Mouse (Mus musculus): ENCODE data around the gene Plxnb2. TPM values are rescaled to one million over a fixed set of nuclear protein-coding genes. Genes with fewer than 3 reads are reported as not detected.

Plxnb2 gene
- total and polyA plus RNA-seq, 3 experiments, result 75.7 to 121 (median 93.5) TPM

GRCm38 (mm10) chr15:89170102-89170501 is 10.5 kb downstream of the Plxnb2 start:
- intact Hi-C loops (cut with DNase I), result no loop called here
- peak overlapping the region; percentile 86 for H3K27ac ChIP-seq
- no peaks in the 10 kb centered on the region for H3K27me3 ChIP-seq (ENCODE audit: control insufficient read depth, insufficient read depth, low read length)
- H3K4me3 ChIP-seq, result no peak overlapping the region
- 28% methylated on average over 3 of the region's 3 CpGs for WGBS
- H3K79me2 ChIP-seq (replicated peaks; ENCODE audit: control insufficient read depth, insufficient read depth, low read length), result no peaks in the 10 kb centered on the region
- DNase-seq, result peak; percentile 44 to 68
- H3K9ac ChIP-seq (ENCODE audit: low read depth, low read length), result no peak overlapping the region
- no peaks in the 10 kb centered on the region; the same call in 1 of the 2 replicates for H3K36me3 ChIP-seq (ENCODE audit: control insufficient read depth, insufficient read depth, low read length)
- TF ChIP-seq CTCF (IDR thresholded peaks at IDR 0.05) (no peak), EP300 (IDR thresholded peaks at IDR 0.05; ENCODE audit: insufficient read depth, low read depth, low read length) (peak; percentile 61; the same call in 1 of the 2 replicates), POLR2A (IDR thresholded peaks at IDR 0.05; ENCODE audit: insufficient read depth, low read depth, low read length) (no peak)
- peaks cover 11% of the 10 kb centered on the region for H3K4me1 ChIP-seq (ENCODE audit: control insufficient read depth, insufficient read depth, low read length)

- Histone ChIP-seq H3K79me2 (replicated peaks; ENCODE audit: control insufficient read depth, insufficient read depth, low read length) (no peaks in the 10 kb centered on the region), H3K4me3 (peak overlapping the region; percentile 15; the same call in 1 of the 2 replicates), H3K4me1 (ENCODE audit: control insufficient read depth, insufficient read depth, low read length) (peaks cover 11% of the 10 kb centered on the region), H3K27ac (peak overlapping the region; percentile 86), H3K9ac (ENCODE audit: low read depth, low read length) (no peak overlapping the region; the same call in 1 of the 2 replicates), H3K27me3 (ENCODE audit: control insufficient read depth, insufficient read depth, low read length) (no peaks in the 10 kb centered on the region), H3K36me3 (ENCODE audit: control insufficient read depth, insufficient read depth, low read length) (no peaks in the 10 kb centered on the region; the same call in 1 of the 2 replicates)
- TF ChIP-seq CTCF (IDR thresholded peaks at IDR 0.05) (no peak), EP300 (IDR thresholded peaks at IDR 0.05; ENCODE audit: insufficient read depth, low read depth, low read length) (peak; percentile 48; the same call in 1 of the 2 replicates), POLR2A (IDR thresholded peaks at IDR 0.05; ENCODE audit: insufficient read depth, low read depth, low read length) (0 out of 2 replicates have a peak, but pooled peaks have one; percentile 9)
- 17% methylated on average over 10 of the region's 10 CpGs for WGBS
- intact Hi-C loops (cut with DNase I), result loop anchor here (1.0 kb wide), 1 partner anchor 10 kb away; no protein-coding TSS in a partner anchor
- peak; percentile 80 to 88 for DNase-seq
Measured at GRCm38 (mm10) chr15:89169431-89169830, 11.2 kb downstream of the Plxnb2 start.

- no peak for DNase-seq
- Histone ChIP-seq H3K36me3 (ENCODE audit: control insufficient read depth, insufficient read depth, low read length) (no peaks in the 10 kb centered on the region; the same call in 1 of the 2 replicates), H3K4me3 (no peak overlapping the region; the same call in 1 of the 2 replicates), H3K27ac (peak overlapping the region; percentile 86), H3K4me1 (ENCODE audit: control insufficient read depth, insufficient read depth, low read length) (peaks cover 10% of the 10 kb centered on the region), H3K27me3 (ENCODE audit: control insufficient read depth, insufficient read depth, low read length) (no peaks in the 10 kb centered on the region), H3K9ac (ENCODE audit: low read depth, low read length) (no peak overlapping the region; the same call in 1 of the 2 replicates), H3K79me2 (replicated peaks; ENCODE audit: control insufficient read depth, insufficient read depth, low read length) (no peaks in the 10 kb centered on the region)
- intact Hi-C loops (cut with DNase I), result loop anchor here (1.0 kb wide), 1 partner anchor 10 kb away; no protein-coding TSS in a partner anchor
- WGBS, result 42% methylated on average over 10 of the region's 10 CpGs
- TF ChIP-seq EP300 (IDR thresholded peaks at IDR 0.05; ENCODE audit: insufficient read depth, low read depth, low read length) (no peak), POLR2A (IDR thresholded peaks at IDR 0.05; ENCODE audit: insufficient read depth, low read depth, low read length) (no peak), CTCF (IDR thresholded peaks at IDR 0.05) (no peak)
Measured at GRCm38 (mm10) chr15:89168922-89169321, 11.7 kb downstream of the Plxnb2 start.

GRCm38 (mm10) chr15:89165478-89165877 is 15.1 kb downstream of the Plxnb2 start:
- Histone ChIP-seq H3K36me3 (ENCODE audit: control insufficient read depth, insufficient read depth, low read length) (no peaks in the 10 kb centered on the region; the same call in 1 of the 2 replicates), H3K27me3 (ENCODE audit: control insufficient read depth, insufficient read depth, low read length) (no peaks in the 10 kb centered on the region), H3K4me1 (ENCODE audit: control insufficient read depth, insufficient read depth, low read length) (peaks cover 9% of the 10 kb centered on the region), H3K27ac (no peak overlapping the region), H3K4me3 (no peak overlapping the region), H3K9ac (ENCODE audit: low read depth, low read length) (no peak overlapping the region), H3K79me2 (replicated peaks; ENCODE audit: control insufficient read depth, insufficient read depth, low read length) (no peaks in the 10 kb centered on the region)
- 91% methylated on average over 12 of the region's 12 CpGs for WGBS
- TF ChIP-seq CTCF (IDR thresholded peaks at IDR 0.05) (no peak), POLR2A (IDR thresholded peaks at IDR 0.05; ENCODE audit: insufficient read depth, low read depth, low read length) (no peak), EP300 (IDR thresholded peaks at IDR 0.05; ENCODE audit: insufficient read depth, low read depth, low read length) (no peak)
- no peak for DNase-seq
- intact Hi-C loops (cut with DNase I), result no loop called here

GRCm38 (mm10) chr15:89161397-89161796 is 19.2 kb downstream of the Plxnb2 start:
- no peak overlapping the region for H3K27ac ChIP-seq
- no peak for DNase-seq
- H3K4me3 ChIP-seq, result no peak overlapping the region
- WGBS, result 89% methylated on average over 9 of the region's 9 CpGs
- H3K9ac ChIP-seq (ENCODE audit: low read depth, low read length), result no peak overlapping the region
- intact Hi-C loops (cut with DNase I), result no loop called here
- no peaks in the 10 kb centered on the region for H3K4me1 ChIP-seq (ENCODE audit: control insufficient read depth, insufficient read depth, low read length)
- no peaks in the 10 kb centered on the region for H3K27me3 ChIP-seq (ENCODE audit: control insufficient read depth, insufficient read depth, low read length)
- H3K36me3 ChIP-seq (ENCODE audit: control insufficient read depth, insufficient read depth, low read length), result no peaks in the 10 kb centered on the region
- no peak for TF ChIP-seq POLR2A (IDR thresholded peaks at IDR 0.05; ENCODE audit: insufficient read depth, low read depth, low read length)
- TF ChIP-seq CTCF (IDR thresholded peaks at IDR 0.05), result no peak
- no peak for TF ChIP-seq EP300 (IDR thresholded peaks at IDR 0.05; ENCODE audit: insufficient read depth, low read depth, low read length)
- no peaks in the 10 kb centered on the region for H3K79me2 ChIP-seq (replicated peaks; ENCODE audit: control insufficient read depth, insufficient read depth, low read length)

GRCm38 (mm10) chr15:89158516-89158915 is 22.1 kb downstream of the Plxnb2 start:
- 95% methylated on average over 16 of the region's 16 CpGs for whole genome bisulfite sequencing
- Histone ChIP-seq H3K36me3 (ENCODE audit: control insufficient read depth, insufficient read depth, low read length) (no peaks in the 10 kb centered on the region), H3K9ac (ENCODE audit: low read depth, low read length) (no peak overlapping the region), H3K79me2 (replicated peaks; ENCODE audit: control insufficient read depth, insufficient read depth, low read length) (no peaks in the 10 kb centered on the region), H3K27me3 (ENCODE audit: control insufficient read depth, insufficient read depth, low read length) (no peaks in the 10 kb centered on the region), H3K4me3 (no peak overlapping the region), H3K27ac (no peak overlapping the region), H3K4me1 (ENCODE audit: control insufficient read depth, insufficient read depth, low read length) (no peaks in the 10 kb centered on the region)
- TF ChIP-seq EP300 (IDR thresholded peaks at IDR 0.05; ENCODE audit: insufficient read depth, low read depth, low read length), result no peak
- TF ChIP-seq CTCF (IDR thresholded peaks at IDR 0.05), result no peak
- no peak for TF ChIP-seq POLR2A (IDR thresholded peaks at IDR 0.05; ENCODE audit: insufficient read depth, low read depth, low read length)
- intact Hi-C loops (cut with DNase I), result loop anchor here (2.0 to 5.0 kb wide), 3 partner anchors 36 to 52 kb away; partner anchors contain the start of genes Dennd6b, Ppp6r2 and Tubgcp6
- no peak for DNase-seq

All from heart, adult 2 months (tissue).